Comparison of ENCODE assay signal across 8 mouse cellular contexts in the genomic region with DNA sequence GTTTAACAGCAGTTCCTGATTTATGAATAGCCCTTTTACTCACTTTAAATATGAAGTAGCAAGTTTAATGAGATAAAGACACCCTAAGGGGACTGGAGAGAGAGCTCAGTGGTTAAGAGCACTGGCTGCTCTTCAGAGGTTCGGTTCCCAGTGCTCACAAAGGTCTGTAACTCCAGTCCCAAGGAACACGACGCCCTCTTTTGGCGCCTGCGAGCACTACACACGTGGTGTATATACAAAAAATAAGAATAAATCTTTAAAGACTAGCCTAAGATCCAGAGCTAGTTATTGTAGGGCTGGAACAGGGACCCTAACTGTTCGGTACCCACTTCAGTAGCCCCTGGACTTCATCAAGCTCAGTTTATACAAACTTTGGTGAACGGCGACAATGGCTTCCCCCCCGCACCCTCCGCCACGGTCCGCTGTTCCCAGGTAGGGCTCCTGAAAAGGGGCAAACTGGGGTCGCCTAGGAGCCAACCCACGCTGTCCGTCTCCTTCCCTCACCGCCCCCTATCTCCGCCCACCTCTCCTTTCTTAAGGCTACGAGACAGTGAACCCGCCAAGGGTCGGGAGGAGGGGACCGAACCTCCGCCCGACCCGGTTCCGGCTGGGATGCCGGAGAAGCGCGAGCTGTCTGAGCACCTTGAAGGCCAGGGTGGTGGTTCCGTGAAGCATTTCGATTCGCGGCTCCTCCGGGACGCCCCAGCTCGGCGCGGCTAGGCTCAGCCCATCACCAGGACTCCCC. TPM values are rescaled to one million over a fixed set of nuclear protein-coding genes. Genes with fewer than 3 reads are reported as not detected.
A peak's percentile ranks its signal among the peaks of the same experiment; 100 is the strongest.
DNase-seq lines count a peak whose midpoint lies in the region; ATAC-seq and TF ChIP-seq lines count a peak whose summit lies in the region.

No protein-coding gene starts in this region.

- ATAC-seq in midbrain, embryonic 12.5 days (ENCODE audit: low FRiP score, low read depth) = peak; percentile 57

- intact Hi-C loops in gastrocnemius, adult 2 months (cut with DNase I) = no loop called here
- intact Hi-C loops in left cerebral cortex, postnatal 36 days (cut with DNase I) = no loop called here

- peak; percentile 49 for DNase-seq in gastrocnemius, adult 2 months
- DNase-seq in gastrocnemius, adult 18-20 months (ENCODE audit: low spot score) = no peak
- peak; percentile 46 for DNase-seq in A20 (ENCODE audit: low read depth, low spot score)
- DNase-seq in embryo, embryonic 10.5 days (ENCODE audit: low spot score) = peak; percentile 47
- DNase-seq in induced T-regulatory cell, adult 2 months (ENCODE audit: low read depth) = peak; percentile 78
- DNase-seq in left cerebral cortex, postnatal 36 days (ENCODE audit: low spot score in 2 of 2) = no peak
- no peak for DNase-seq in cerebellum, postnatal 25 days

- H3K27me3 ChIP-seq in midbrain, embryonic 12.5 days = no peaks in the 10 kb centered on the region

- peak overlapping the region; percentile 93 for H3K27ac ChIP-seq in gastrocnemius, adult 2 months
- peak overlapping the region; percentile 75 for H3K27ac ChIP-seq in midbrain, embryonic 12.5 days (replicated peaks)

- H3K4me2 ChIP-seq in midbrain, embryonic 12.5 days (replicated peaks) = peak overlapping the region; percentile 78

- H3K36me3 ChIP-seq in midbrain, embryonic 12.5 days = peaks cover 31% of the 10 kb centered on the region

- peak; percentile 9; the same call in 1 of the 2 replicates for TF ChIP-seq CTCF in gastrocnemius, adult 2 months (IDR thresholded peaks at IDR 0.05)

- 3% methylated on average over 38 of the region's 38 CpGs for WGBS in midbrain, embryonic 12.5 days

- no peaks in the 10 kb centered on the region for H3K9me3 ChIP-seq in midbrain, embryonic 12.5 days

- peaks cover 18% of the 10 kb centered on the region for H3K4me1 ChIP-seq in midbrain, embryonic 12.5 days

- H3K9ac ChIP-seq in midbrain, embryonic 12.5 days (replicated peaks) = peak overlapping the region; percentile 92

- H3K4me3 ChIP-seq in gastrocnemius, adult 2 months = peak overlapping the region; percentile 85
- peak overlapping the region; percentile 95 for H3K4me3 ChIP-seq in midbrain, embryonic 12.5 days

RNA-seq across cellular contexts. Expression of a gene that starts 0.5 kb away (rescaled TPM):
- total RNA-seq in gastrocnemius, adult 2 months (2021) = 100 to 1,000 TPM; 161 to 172 TPM
- total RNA-seq in gastrocnemius, adult 18-20 months (2021) = 100 to 1,000 TPM; 162 to 169 TPM
- 363 and 400 TPM in 2 replicates for polyA plus RNA-seq in midbrain, embryonic 12.5 days (2016; fragmentation: Nextera tagmentation; extraction: Ambion mirVana)
- total RNA-seq in left cerebral cortex, postnatal 36 days (2021) = 100 to 1,000 TPM; 164 to 176 TPM

RNA-seq across cellular contexts. Expression of a gene that starts 3.9 kb away (rescaled TPM):
- not detected for total RNA-seq in gastrocnemius, adult 2 months (2021)
- total RNA-seq in gastrocnemius, adult 18-20 months (2021) = not detected
- polyA plus RNA-seq in midbrain, embryonic 12.5 days (2016; fragmentation: Nextera tagmentation; extraction: Ambion mirVana) = not detected in 2 replicates
- total RNA-seq in left cerebral cortex, postnatal 36 days (2021) = under 1 TPM; 0.27 to 0.30 TPM

RNA-seq across cellular contexts. Expression of a gene that starts 11.5 kb away (rescaled TPM):
- total RNA-seq in gastrocnemius, adult 2 months (2021) = 1 to 10 TPM; 2.2 to 4.0 TPM
- 1 to 10 TPM; 2.6 to 3.9 TPM for total RNA-seq in gastrocnemius, adult 18-20 months (2021)
- polyA plus RNA-seq in midbrain, embryonic 12.5 days (2016; fragmentation: Nextera tagmentation; extraction: Ambion mirVana) = 8.2 and 10.4 TPM in 2 replicates
- total RNA-seq in left cerebral cortex, postnatal 36 days (2021) = 1 to 10 TPM; 6.6 to 8.4 TPM

RNA-seq across cellular contexts. Expression of a gene that starts 23.4 kb away (rescaled TPM):
- total RNA-seq in gastrocnemius, adult 2 months (2021) = not detected
- total RNA-seq in gastrocnemius, adult 18-20 months (2021) = not detected
- polyA plus RNA-seq in midbrain, embryonic 12.5 days (2016; fragmentation: Nextera tagmentation; extraction: Ambion mirVana) = not detected in 2 replicates
- total RNA-seq in left cerebral cortex, postnatal 36 days (2021) = not detected

RNA-seq across cellular contexts. Expression of a gene that starts 23.8 kb away (rescaled TPM):
- under 1 TPM; 0.46 to 0.53 TPM for total RNA-seq in gastrocnemius, adult 2 months (2021)
- under 1 TPM; 0.07 to 0.11 TPM for total RNA-seq in gastrocnemius, adult 18-20 months (2021)
- 9.7 and 10.7 TPM in 2 replicates for polyA plus RNA-seq in midbrain, embryonic 12.5 days (2016; fragmentation: Nextera tagmentation; extraction: Ambion mirVana)
- total RNA-seq in left cerebral cortex, postnatal 36 days (2021) = 1 to 10 TPM; 7.0 to 9.6 TPM

Comparison
In these comparisons a context has a peak if more than half of its experiments do, and no peak if none do; other contexts are left out.
1. DNase-seq: peak in gastrocnemius, adult 2 months (single experiment), A20 (single experiment), embryo, embryonic 10.5 days (single experiment) and induced T-regulatory cell, adult 2 months (single experiment); none in gastrocnemius, adult 18-20 months (single experiment), left cerebral cortex, postnatal 36 days (0 of 2) and cerebellum, postnatal 25 days (0 of 2).